28 mouse cellular contexts compared by ENCODE assay signal in genomic region chr19:44019739-44020138, GRCm38 (mm10). TPM values are rescaled to one million over a fixed set of nuclear protein-coding genes. Genes with fewer than 3 reads are reported as not detected.
"Had no signal": no experiment of that assay in that cellular context is flagged by ENCODE, and none has a peak within 500 bp of the region (broad histone marks: within the 10 kb centered on the region; RNA-seq: fewer than 3 reads in every experiment).

No protein-coding gene starts in this region.

- H3K27ac ChIP-seq: gastrocnemius, adult 2 months; heart, adult 2 months; hindbrain, embryonic 10.5 days; hindbrain, embryonic 12.5 days; hindbrain, embryonic 14.5 days; intestine, embryonic 15.5 days; layer of hippocampus, adult 2 months; limb, embryonic 13.5 days; limb, embryonic 15.5 days had no signal

- H3K9me3 ChIP-seq: heart, embryonic 12.5 days; hindbrain, embryonic 10.5 days; hindbrain, embryonic 12.5 days; intestine, embryonic 15.5 days; limb, embryonic 13.5 days; limb, embryonic 15.5 days had no signal

- DNase-seq: gastrocnemius, adult 2 months; gastrocnemius, postnatal 10 days; gastrocnemius, postnatal 25 days; heart, adult 2 months; heart, postnatal 4 days; kidney, adult 18-20 months; kidney, postnatal 10 days; kidney, postnatal 25 days; kidney, postnatal 4 days; layer of hippocampus, adult 9-11 months; layer of hippocampus, postnatal 36 days; left cerebral cortex, postnatal 4 days had no signal

- H3K36me3 ChIP-seq: heart, embryonic 12.5 days; hindbrain, embryonic 10.5 days; hindbrain, embryonic 12.5 days; intestine, embryonic 15.5 days; limb, embryonic 13.5 days; limb, embryonic 15.5 days had no signal

- H3K9ac ChIP-seq: heart, embryonic 12.5 days; hindbrain, embryonic 12.5 days; hindbrain, embryonic 14.5 days; intestine, embryonic 15.5 days; limb, embryonic 13.5 days; limb, embryonic 15.5 days had no signal

- H3K4me3 ChIP-seq: gastrocnemius, adult 2 months; heart, adult 2 months; heart, embryonic 12.5 days; hindbrain, embryonic 10.5 days; hindbrain, embryonic 12.5 days; intestine, embryonic 15.5 days; layer of hippocampus, adult 2 months; limb, embryonic 13.5 days; limb, embryonic 15.5 days had no signal

- H3K27me3 ChIP-seq: heart, embryonic 12.5 days; hindbrain, embryonic 12.5 days; intestine, embryonic 15.5 days; limb, embryonic 13.5 days; limb, embryonic 15.5 days had no signal

- ATAC-seq: forebrain, embryonic 16.5 days; hindbrain, embryonic 16.5 days; inflammation-experienced regulatory T-cells, adult 6 months; intestine, embryonic 15.5 days had no signal

- H3K4me1 ChIP-seq: heart, embryonic 12.5 days; hindbrain, embryonic 10.5 days; hindbrain, embryonic 12.5 days; intestine, embryonic 15.5 days; limb, embryonic 13.5 days; limb, embryonic 15.5 days had no signal

- H3K4me2 ChIP-seq: heart, embryonic 12.5 days; hindbrain, embryonic 12.5 days; hindbrain, embryonic 14.5 days; intestine, embryonic 15.5 days; limb, embryonic 13.5 days; limb, embryonic 15.5 days had no signal

RNA-seq across cellular contexts. Expression of gene Cyp2c23, which starts 9.3 kb away (rescaled TPM):
- total RNA-seq: gastrocnemius, adult 2 months; gastrocnemius, postnatal 10 days; gastrocnemius, postnatal 25 days; granulocyte monocyte progenitor cell, adult 5-6 weeks; heart, adult 2 months; heart, postnatal 25 days; heart, postnatal 4 days; layer of hippocampus, adult 2 months; layer of hippocampus, postnatal 36 days; left cerebral cortex, postnatal 4 days had no signal
- polyA plus RNA-seq: forebrain, embryonic 16.5 days; heart, adult 2 months; heart, embryonic 14.5 days; heart, embryonic 16.5 days; hindbrain, embryonic 10.5 days; hindbrain, embryonic 12.5 days; hindbrain, embryonic 14.5 days; hindbrain, embryonic 16.5 days; inflammation-experienced regulatory T-cells, adult 6 months had no signal

RNA-seq across cellular contexts. Expression of gene Cpn1, which starts 33.4 kb away (rescaled TPM):
- total RNA-seq: gastrocnemius, adult 2 months; gastrocnemius, postnatal 10 days; gastrocnemius, postnatal 25 days; granulocyte monocyte progenitor cell, adult 5-6 weeks; heart, postnatal 4 days had no signal
- polyA plus RNA-seq: inflammation-experienced regulatory T-cells, adult 6 months; limb, embryonic 11.5 days had no signal
